Mouse (Mus musculus) frontal cortex, postnatal 25 days (tissue): ENCODE results near the gene Olfr1414.
"Not testable (repeated sequence)": the region's sequence is repeated elsewhere in the genome, so short reads cannot be mapped to it uniquely, and the experiment has no call there.

ENCODE experiments used
- DNase-seq, 2 experiments: peaks; one replicate each; pipeline ENCODE4 v3.0.0; 2022; ENCODE audit warnings: low spot score in 2 of 2

Gene Olfr1414

DNA sequence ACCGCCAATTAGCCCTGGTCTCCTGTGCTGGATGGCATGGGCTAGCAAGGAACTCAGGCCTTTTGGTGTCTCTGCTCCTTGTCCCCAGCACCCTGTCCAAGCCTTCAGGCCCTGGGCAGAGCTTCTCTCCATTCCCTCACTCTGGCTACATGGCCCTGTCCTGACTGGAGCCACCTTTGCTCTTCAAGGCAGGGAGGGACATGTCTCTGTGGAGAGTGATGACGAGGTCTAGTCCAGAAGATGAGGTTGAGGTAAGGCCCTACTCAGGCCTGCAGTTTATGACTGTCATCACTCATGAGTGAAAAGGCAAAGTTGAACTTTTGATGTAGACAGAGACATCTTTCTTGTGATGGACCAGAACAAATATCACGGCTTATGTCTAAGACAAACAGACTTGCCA, at the start of gene Olfr1414:
Olfr1414 (minus strand) TSS at position 101 of the 400 bp plus-strand sequence.
- no peak for DNase-seq

- no peak for DNase-seq
Measured at GRCm38 (mm10) chr1:92545929-92546328, 27.5 kb upstream of the Olfr1414 start.

- no peak for DNase-seq
Measured at GRCm38 (mm10) chr1:92539071-92539470, 20.6 kb upstream of the Olfr1414 start.

DNA sequence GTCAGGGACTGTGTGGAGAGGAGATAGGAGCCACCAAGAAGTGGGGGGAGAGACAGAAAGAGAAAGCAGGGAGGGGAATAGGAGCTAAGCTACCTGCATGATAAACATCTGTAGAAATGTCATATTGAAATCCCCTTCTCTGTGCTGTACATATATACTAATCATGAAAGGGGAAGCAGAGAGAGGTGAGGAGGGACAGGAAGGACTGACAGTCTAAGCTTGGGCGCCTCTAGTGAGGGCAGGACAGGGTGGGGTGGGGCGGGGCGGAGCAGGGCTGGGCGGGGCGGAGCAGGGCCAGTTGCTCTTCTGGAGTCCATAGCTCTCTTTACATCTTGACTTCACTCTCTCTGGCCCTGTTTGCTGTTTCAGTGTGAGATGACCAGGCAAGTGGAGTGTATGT, 18.5 kb upstream of the Olfr1414 start:
- no peak for DNase-seq

DNA sequence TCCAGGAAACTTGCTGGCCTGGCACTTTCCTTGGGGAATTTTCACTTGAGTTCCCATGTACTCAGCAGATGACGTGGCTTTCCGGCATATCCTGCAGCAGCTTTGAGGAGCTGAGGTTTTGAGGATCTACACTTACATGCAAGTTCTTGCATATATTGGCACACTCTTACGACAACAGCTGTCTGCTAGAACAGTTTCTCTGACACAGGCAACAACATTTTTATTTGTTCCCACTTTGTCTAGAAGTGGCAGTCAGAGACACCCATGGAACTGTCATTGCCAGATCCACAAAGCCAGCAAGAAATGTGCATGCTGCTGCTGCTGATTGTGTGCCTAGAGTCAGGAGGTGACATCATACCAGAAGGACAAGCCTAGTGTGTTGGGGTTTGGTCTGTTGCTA, 5.3 kb upstream of the Olfr1414 start:
- no peak for DNase-seq

DNA sequence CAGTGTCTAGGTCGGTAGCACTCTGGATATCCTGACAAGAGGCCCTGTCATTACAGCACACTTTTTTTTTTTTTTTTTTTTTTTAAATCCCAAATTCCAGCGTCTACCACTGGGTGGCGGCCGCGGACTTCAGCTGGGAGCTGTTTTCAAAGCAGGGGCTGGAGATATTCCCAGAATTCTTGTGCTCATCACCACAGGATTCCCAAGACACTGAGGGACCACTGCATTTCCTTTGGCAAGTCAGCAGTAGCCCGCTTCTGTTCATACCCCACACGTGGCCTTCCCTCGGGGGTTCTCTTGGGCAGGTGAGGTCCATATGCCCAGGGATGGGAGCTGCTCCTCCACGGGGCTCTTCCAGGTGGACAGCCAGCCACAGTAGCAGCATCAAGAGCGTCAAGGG, 2.9 kb upstream of the Olfr1414 start:
- DNase-seq, result peak; percentile 22 to 36

DNA sequence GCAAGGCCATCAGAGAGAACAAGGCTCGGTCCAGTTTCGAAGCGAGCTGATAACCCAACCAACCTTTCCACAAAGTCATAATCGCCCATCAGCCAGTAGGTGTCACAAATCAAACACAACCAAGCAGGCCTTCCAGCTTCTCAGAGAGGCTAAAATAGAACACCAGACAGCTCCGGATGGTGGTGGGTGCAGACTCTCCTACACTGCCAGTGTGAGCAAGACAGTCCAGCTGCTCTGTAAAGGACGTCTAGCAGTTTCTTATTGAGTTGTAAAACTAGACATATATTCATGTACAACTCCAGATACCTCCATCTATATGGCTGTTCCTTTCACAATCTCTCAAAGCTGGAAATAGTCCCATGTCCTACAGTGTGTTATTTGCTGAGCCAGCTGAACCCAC, 585 bp upstream of the Olfr1414 start:
- peak in 1 of 2 experiments; percentile 9 for DNase-seq

- DNase-seq, result no peak
Measured at GRCm38 (mm10) chr1:92515390-92515789, 3.1 kb downstream of the Olfr1414 start.

GRCm38 (mm10) chr1:92511646-92512045, 6.8 kb downstream of the Olfr1414 start:
- DNase-seq, result not testable (repeated sequence)

DNA sequence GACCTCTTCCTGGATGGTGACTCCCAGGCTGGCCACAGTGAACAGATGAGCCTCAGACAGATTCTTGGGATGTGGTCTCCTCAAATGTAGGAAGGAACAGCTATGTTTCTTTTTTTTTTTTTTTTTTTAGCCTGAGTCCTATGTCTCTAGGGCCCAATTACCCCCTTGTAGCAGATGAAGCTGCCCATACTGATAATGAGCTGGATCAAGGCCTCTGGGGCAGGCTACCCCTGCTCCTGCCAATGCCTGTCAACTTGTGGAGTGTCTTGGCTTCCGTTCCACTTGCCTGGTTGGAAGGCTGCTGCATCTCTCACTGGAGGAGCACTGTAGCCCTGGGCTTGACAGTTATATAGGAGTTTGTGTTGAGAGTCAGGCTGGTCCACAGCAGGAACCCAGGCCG, 22.5 kb downstream of the Olfr1414 start, which contains the start of gene Olfr1415:
Olfr1415 (minus strand) TSS at position 101 of the 400 bp plus-strand sequence.
- no peak for DNase-seq

- no peak for DNase-seq
Measured at GRCm38 (mm10) chr1:92485013-92485412, 33.4 kb downstream of the Olfr1414 start, which contains the start of gene Olfr1416. Gene Olfr1416 (minus strand): TSS chr1:92485113.

DNA sequence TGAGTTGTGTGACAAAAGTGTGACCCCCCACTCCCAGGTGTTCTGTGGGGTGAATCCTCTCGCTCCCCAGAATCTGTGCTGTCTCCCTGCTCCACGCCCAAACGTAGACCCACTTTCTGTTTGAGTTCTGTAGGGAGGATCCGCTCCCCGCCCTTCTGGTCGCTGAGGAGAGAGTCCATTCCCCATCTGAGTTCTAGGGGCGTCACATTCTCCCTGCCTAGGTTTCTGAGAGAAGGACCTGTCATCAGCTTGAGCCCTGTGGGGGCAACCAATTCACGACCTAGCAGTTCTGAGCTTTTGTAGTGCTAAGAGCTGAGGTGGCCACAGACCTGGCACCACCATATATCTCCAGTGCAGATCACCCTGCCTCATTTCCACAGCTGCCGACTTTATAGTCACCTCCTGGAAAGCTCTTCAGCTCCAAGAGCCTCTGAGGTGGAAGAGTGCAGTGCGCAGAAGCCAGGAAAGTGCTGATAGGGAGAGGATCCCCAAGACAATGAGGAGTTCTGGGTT, 44.3 kb downstream of the Olfr1414 start:
- DNase-seq, result peak in 1 of 2 experiments; percentile 8

DNA sequence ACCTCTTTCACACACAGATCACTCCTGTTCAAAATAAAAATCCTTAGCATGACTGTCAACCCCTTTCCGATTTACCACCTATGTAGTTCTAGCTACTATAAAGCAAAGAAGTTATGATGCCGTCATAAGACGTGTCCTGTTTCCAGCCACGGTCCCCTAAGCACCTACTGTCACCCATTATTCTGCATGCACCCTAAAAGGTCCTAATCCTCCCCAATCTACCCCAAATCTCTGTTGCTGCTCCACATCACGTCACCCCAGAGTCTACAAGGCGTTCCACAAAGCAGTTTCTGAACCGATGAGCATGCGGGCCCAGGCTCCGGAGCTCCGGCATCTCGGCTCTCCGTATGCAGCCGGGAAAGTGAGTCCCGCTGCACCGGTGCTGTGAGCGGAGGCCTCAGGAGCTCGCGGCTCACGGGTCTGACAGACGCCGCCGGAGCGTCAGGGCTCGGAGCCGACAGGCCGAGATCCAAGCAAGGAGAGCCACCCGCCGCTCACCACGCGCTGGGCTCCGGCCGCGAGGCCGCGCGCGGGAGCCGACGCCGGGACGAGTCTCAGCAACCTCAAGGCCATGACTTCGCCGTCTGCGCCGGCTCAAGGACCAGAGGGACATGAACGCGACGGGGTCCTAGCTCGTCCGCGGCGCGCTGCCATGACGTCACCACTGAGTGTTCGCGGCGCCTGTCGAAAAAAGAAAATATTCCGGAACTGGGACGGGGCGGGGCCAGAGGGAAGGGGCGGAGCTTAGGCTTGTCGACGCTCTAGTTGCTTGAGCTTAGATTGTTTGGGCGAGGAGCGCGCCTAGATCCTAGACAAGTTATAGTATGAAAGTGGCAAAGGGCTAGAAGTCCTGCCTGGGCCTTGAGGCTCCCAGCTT, 45.1 kb downstream of the Olfr1414 start, which contains the start of gene Ndufa10:
Ndufa10 (minus strand) TSS at position 696 of the 877 bp plus-strand sequence.
- peak; percentile 91 to 95 for DNase-seq

DNA sequence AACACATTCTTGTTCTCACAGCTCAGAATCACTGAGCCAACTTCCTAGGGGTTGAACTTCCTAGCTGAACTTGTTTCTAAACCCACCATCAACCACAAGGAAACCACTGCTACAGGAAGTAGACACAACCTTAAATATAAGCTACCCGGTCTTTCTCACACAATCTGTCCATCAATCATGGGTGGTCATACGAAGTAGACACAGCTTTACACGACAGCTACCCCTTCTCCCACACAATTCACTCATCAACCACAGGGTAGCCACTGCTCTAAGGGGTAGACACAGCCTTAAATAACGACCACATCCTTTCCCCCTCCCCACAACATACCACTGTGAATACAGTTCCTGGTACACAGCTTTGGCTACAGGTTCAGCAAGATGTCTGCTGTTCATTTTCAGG, 49.6 kb downstream of the Olfr1414 start:
- no peak for DNase-seq

DNA sequence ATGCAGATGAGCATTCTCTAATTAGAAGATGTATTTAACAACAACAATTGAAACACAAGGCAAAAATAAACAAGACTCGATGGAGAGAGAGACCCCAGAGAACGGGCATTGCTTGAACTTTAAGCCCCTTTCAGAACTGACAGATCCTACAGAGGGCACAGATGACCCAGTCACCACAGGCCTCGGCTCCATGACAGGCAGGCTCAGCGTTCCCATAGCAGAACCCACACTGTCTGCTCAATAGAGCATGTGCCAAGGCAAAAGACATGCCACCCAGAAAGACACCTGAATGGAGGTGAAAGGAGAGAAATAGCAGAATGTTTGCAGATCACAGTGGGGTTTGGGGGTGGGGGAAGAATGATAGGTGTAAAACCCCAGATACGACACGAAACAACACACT, 60.0 kb downstream of the Olfr1414 start:
- DNase-seq, result no peak

GRCm38 (mm10) chr1:92457758-92458157, 60.7 kb downstream of the Olfr1414 start:
- no peak for DNase-seq
